Mouse (Mus musculus): Measurements from ENCODE around the gene Nisch. TPM values are rescaled to one million over a fixed set of nuclear protein-coding genes. Genes with fewer than 3 reads are reported as not detected.
A peak's percentile ranks its signal among the peaks of the same experiment; 100 is the strongest.

Gene Nisch
- polyA plus RNA-seq, 1 experiment from 2014 or later, result 87.7 TPM

DNA sequence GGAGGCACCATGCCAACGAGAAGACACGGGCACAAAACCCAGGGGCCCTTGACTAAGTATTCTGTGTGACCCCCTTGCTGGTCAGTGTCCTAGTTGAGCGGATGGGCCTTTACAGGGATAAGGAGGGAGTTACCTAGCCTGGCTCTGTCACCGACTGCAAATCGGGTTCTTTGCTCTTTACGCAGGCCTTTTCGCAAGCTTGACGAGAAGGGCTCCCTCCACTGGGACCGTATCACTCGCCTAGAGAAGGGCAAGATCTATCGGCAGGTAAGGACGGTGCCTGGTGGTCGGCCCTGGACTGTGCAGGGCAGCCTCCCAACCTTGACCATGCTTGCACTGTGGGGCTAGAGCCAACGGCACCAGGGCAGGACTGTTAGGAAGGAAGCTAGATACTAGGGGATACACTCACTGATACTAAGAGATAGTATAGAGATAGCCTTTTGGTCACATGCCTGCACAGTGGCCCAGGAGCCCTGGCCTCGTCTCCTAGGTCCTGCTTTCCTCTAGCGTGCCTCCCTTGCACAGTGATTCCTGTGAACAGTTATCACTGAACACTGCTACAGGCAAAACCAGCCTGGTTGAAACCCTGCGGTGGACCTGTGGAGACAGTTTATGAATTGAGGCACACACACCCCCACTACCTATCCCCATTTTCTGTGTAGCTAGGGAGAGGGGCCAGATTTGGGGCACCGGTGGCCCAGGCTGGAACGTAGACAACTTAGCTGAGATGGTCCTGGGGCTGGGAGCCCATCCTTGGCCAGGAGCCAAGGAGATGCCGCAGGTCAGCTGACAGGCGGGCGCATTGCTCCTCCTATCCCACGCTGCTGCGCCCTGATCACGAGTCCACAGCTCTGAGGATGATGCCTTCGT, 80.1 kb downstream of the Nisch start:
- DNase-seq (ENCODE audit: low spot score), result no peak
- no peak for ATAC-seq (ENCODE audit: low FRiP score, low TSS enrichment)
- Histone ChIP-seq H3K4me1 (replicated peaks; ENCODE audit: control insufficient read depth, insufficient read depth) (peaks cover 10% of the 10 kb centered on the region), H3K36me3 (ENCODE audit: control insufficient read depth, insufficient read depth, low read length) (peaks cover 18% of the 10 kb centered on the region), H3K4me3 (ENCODE audit: low read depth, low read length) (no peak overlapping the region), H3K27ac (replicated peaks) (no peak overlapping the region), H3K9ac (ENCODE audit: low read length) (no peak overlapping the region), H3K9me3 (ENCODE audit: control insufficient read depth, low read length) (no peaks in the 10 kb centered on the region), H3K27me3 (ENCODE audit: control insufficient read depth, insufficient read depth, low read length) (no peaks in the 10 kb centered on the region), H3K4me2 (replicated peaks; ENCODE audit: low read depth) (no peak overlapping the region)
- TF ChIP-seq EP300 (optimal IDR thresholded peaks at IDR 0.05) (no peak), CTCF (IDR thresholded peaks at IDR 0.05; ENCODE audit: low read depth) (no peak)
- WGBS, result 90% methylated on average over 26 of the region's 26 CpGs

DNA sequence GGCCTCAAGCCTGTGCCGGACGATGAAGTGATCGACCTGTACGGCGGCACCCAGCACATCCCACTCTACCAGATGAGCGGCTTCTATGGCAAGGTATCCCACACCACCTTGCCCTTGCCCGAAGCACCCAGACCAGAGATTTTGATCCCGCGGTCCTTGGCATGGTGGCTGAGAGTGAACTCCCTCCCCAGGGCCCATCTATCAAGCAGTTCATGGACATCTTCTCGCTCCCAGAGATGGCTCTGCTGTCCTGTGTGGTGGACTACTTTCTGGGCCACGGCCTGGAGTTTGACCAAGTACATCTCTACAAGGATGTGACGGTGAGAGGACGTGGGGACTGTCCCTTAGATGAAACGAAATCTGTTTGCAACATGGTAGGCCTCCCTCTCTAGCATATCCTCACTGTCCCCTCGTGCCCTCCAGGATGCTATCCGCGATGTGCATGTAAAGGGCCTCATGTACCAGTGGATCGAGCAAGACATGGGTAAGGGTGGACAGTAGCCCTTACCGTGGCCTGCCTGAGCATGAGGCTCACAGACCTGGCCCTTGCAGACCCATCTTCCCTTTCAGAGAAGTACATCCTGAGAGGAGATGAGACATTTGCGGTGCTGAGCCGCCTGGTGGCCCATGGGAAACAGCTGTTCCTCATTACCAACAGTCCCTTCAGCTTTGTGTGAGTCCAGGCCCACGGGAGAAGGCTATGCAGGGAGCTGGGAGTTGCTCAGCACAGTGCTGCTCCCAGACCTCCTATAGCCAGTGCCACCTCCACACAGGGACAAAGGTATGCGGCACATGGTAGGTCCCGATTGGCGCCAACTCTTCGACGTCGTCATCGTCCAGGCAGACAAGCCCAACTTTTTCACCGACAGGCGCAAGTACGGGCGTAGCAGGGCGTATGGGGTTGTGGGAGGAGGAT, 81.0 kb downstream of the Nisch start:
- no peak for TF ChIP-seq CTCF (IDR thresholded peaks at IDR 0.05; ENCODE audit: low read depth)
- TF ChIP-seq EP300 (optimal IDR thresholded peaks at IDR 0.05), result no peak
- ATAC-seq (ENCODE audit: low FRiP score, low TSS enrichment) (no peak), DNase-seq (ENCODE audit: low spot score) (no peak)
- Histone ChIP-seq H3K4me1 (replicated peaks; ENCODE audit: control insufficient read depth, insufficient read depth) (peaks cover 10% of the 10 kb centered on the region), H3K4me2 (replicated peaks; ENCODE audit: low read depth) (no peak overlapping the region), H3K27me3 (ENCODE audit: control insufficient read depth, insufficient read depth, low read length) (no peaks in the 10 kb centered on the region), H3K27ac (replicated peaks) (no peak overlapping the region), H3K4me3 (ENCODE audit: low read depth, low read length) (no peak overlapping the region), H3K9ac (ENCODE audit: low read length) (no peak overlapping the region), H3K9me3 (ENCODE audit: control insufficient read depth, low read length) (no peaks in the 10 kb centered on the region), H3K36me3 (ENCODE audit: control insufficient read depth, insufficient read depth, low read length) (peaks cover 18% of the 10 kb centered on the region)
- 94% methylated on average over 34 of the region's 34 CpGs for WGBS

DNA sequence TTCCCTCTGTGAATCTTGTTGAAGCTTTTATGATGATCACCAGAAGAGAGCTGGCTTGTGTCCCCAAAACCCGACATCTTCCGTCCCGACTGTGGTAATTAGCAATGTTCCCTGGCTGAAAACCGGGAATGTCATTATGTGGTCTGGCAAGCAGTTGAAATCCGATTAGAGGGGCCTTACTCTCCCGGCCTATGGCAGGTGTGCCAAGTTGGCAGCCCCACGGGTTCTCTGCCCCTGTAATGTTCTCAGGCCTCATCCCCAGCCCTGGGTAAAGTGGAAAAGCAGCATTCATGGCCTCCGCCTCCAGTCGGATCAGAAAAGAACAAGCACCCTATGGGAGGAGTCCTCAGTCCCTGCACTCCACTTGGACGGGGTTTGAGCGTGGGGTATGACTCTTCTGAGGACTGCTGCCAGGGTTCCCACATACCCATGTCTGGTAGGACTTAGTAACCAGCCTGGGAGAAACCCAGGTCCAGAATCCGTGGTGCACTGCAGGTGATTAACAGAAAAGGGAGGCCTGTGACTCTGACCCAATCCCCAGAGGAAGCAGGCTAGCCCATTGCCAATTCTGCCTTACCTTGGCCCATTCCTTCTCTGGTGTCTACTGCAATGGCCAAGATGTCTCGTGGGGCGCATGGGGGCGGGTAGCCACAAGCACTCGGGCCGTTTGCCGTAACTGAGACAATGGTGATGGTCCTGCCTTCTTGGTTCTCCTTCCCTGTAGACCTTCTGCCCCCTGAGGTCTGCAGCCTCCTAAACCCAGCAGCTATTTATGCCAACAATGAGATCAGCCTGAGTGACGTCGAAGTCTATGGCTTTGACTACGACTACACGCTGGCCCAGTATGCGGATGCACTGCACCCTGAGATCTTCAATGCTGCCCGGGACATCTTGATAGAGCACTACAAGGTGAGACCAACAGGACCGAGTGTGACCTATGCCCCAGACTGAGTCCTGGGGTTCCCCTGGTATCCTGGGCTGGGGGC, 82.4 kb downstream of the Nisch start:
- Histone ChIP-seq H3K4me2 (replicated peaks; ENCODE audit: low read depth) (0 out of 2 replicates have a peak overlapping the region, but pooled peaks have one; percentile 9), H3K9ac (ENCODE audit: low read length) (no peak overlapping the region), H3K4me1 (replicated peaks; ENCODE audit: control insufficient read depth, insufficient read depth) (peaks cover 10% of the 10 kb centered on the region), H3K36me3 (ENCODE audit: control insufficient read depth, insufficient read depth, low read length) (peaks cover 14% of the 10 kb centered on the region), H3K27ac (replicated peaks) (peak overlapping the region; percentile 71), H3K9me3 (ENCODE audit: control insufficient read depth, low read length) (no peaks in the 10 kb centered on the region), H3K27me3 (ENCODE audit: control insufficient read depth, insufficient read depth, low read length) (no peaks in the 10 kb centered on the region), H3K4me3 (ENCODE audit: low read depth, low read length) (no peak overlapping the region)
- WGBS, result 70% methylated on average over 25 of the region's 25 CpGs
- DNase-seq (ENCODE audit: low spot score) (no peak), ATAC-seq (ENCODE audit: low FRiP score, low TSS enrichment) (no peak)
- TF ChIP-seq CTCF (IDR thresholded peaks at IDR 0.05; ENCODE audit: low read depth), result no peak
- no peak for TF ChIP-seq EP300 (optimal IDR thresholded peaks at IDR 0.05)

DNA sequence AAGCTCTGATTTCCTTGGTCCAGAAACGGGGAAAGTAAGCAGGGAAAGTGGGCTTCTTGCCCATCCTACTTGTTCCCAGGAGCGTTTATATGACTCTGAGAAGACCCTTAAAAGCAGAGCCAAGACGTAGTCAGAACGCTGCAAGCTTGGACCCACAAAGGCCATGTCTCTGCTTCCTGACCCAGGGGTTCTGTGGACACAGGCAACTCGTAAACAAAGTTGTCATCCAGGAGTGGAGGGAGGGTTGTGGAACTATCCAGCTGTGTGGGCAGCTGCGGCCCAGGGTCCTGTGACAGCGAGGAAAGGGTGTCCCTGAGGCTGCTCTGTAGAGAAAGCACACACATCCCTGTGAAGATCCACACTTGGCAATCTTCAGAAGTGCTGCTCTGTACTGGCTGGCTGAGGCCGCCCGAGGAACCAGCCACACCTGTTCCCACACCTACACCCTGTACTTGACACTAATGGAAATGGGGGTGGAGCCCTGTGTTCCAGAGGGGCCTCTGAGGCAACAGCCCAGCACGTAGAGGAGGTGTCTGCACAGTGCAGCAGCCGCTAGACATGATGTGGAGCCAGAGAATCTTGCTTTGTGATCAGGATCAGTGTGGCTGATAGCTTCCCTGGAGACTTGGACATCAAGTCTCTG, 83.6 kb downstream of the Nisch start:
- H3K27me3 ChIP-seq (ENCODE audit: control insufficient read depth, insufficient read depth, low read length), result no peaks in the 10 kb centered on the region
- peaks cover 10% of the 10 kb centered on the region for H3K4me1 ChIP-seq (replicated peaks; ENCODE audit: control insufficient read depth, insufficient read depth)
- H3K4me2 ChIP-seq (replicated peaks; ENCODE audit: low read depth), result peak overlapping the region; percentile 87
- 0 out of 2 replicates have a peak overlapping the region, but pooled peaks have one; percentile 1 for H3K4me3 ChIP-seq (ENCODE audit: low read depth, low read length)
- DNase-seq (ENCODE audit: low spot score) (peak; percentile 75), ATAC-seq (ENCODE audit: low FRiP score, low TSS enrichment) (peak; percentile 40)
- peak overlapping the region; percentile 41; the same call in 1 of the 2 replicates for H3K9ac ChIP-seq (ENCODE audit: low read length)
- WGBS, result 26% methylated on average over 11 of the region's 11 CpGs
- H3K36me3 ChIP-seq (ENCODE audit: control insufficient read depth, insufficient read depth, low read length), result peaks cover 6% of the 10 kb centered on the region
- H3K27ac ChIP-seq (replicated peaks), result peak overlapping the region; percentile 82
- TF ChIP-seq CTCF (IDR thresholded peaks at IDR 0.05; ENCODE audit: low read depth) (no peak), EP300 (optimal IDR thresholded peaks at IDR 0.05) (no peak)
- H3K9me3 ChIP-seq (ENCODE audit: control insufficient read depth, low read length), result no peaks in the 10 kb centered on the region
